In genomic region chr16:24507927-24508540, GRCm38 (mm10) we compare ENCODE assay signal across 27 mouse cellular contexts.
DNase-seq lines count a peak whose midpoint lies in the region; ATAC-seq and TF ChIP-seq lines count a peak whose summit lies in the region.
"Had no signal": no experiment of that assay in that cellular context is flagged by ENCODE, and none has a peak within 500 bp of the region (broad histone marks: within the 10 kb centered on the region; RNA-seq: fewer than 3 reads in every experiment).

No protein-coding gene starts in this region.

- H3K27me3 ChIP-seq in C2C12 (ENCODE audit: control insufficient read depth, insufficient read depth, insufficient read length) = no peaks in the 10 kb centered on the region
- H3K27me3 ChIP-seq: heart, embryonic 15.5 days; intestine, embryonic 15.5 days; limb, embryonic 15.5 days; liver, embryonic 13.5 days; neural tube, embryonic 15.5 days had no signal

- H3K79me3 ChIP-seq in C2C12 (ENCODE audit: low read depth) = peaks cover 47% of the 10 kb centered on the region

- H3K4me3 ChIP-seq in C2C12 (ENCODE audit: insufficient read depth, poor library complexity, severe bottlenecking) = no peak overlapping the region
- H3K4me3 ChIP-seq: heart, embryonic 10.5 days; heart, embryonic 15.5 days; intestine, embryonic 15.5 days; limb, embryonic 10.5 days; limb, embryonic 15.5 days; liver, embryonic 13.5 days; neural tube, embryonic 15.5 days had no signal

- TF ChIP-seq CTCF in C2C12 (IDR thresholded peaks at IDR 0.05; ENCODE audit: control insufficient read depth, insufficient read depth, insufficient read length) = no peak

- peak overlapping the region; percentile 13 for H3ac ChIP-seq in C2C12 (ENCODE audit: control insufficient read depth, insufficient read length, low read depth)

- no peaks in the 10 kb centered on the region for H3K36me3 ChIP-seq in C2C12 (ENCODE audit: control insufficient read depth, insufficient read depth)
- H3K36me3 ChIP-seq: heart, embryonic 10.5 days; heart, embryonic 15.5 days; intestine, embryonic 15.5 days; limb, embryonic 10.5 days; limb, embryonic 15.5 days; liver, embryonic 13.5 days; neural tube, embryonic 15.5 days had no signal

- DNase-seq in heart, adult 11 months = peak; percentile 36
- DNase-seq in heart, adult 9 months (ENCODE audit: low spot score in 2 of 2) = no peak
- peak; percentile 64 for DNase-seq in adrenal gland, postnatal 10 days
- DNase-seq in induced T-regulatory cell, adult 2 months (ENCODE audit: low read depth) = peak; percentile 25
- no peak for DNase-seq in adipocyte (ENCODE audit: low spot score)
- DNase-seq in layer of hippocampus, postnatal 14 days (ENCODE audit: low spot score in 2 of 2) = no peak
- DNase-seq: B cell, adult 2 months; cerebellum, adult 9-10 months; cerebellum, postnatal 36 days; kidney, adult 9 months; kidney, postnatal 10 days; liver, embryonic 13.5 days; lung, adult 18-20 months; lung, postnatal 10 days; midbrain, embryonic 14.5 days; right cerebral cortex, adult 18-20 months; right cerebral cortex, postnatal 4 days had no signal

- peaks cover 100% of the 10 kb centered on the region for H3K79me2 ChIP-seq in C2C12 (ENCODE audit: control insufficient read depth, insufficient read depth)

- ATAC-seq in granulocyte monocyte progenitor cell, adult 5-6 weeks (replicated peaks; ENCODE audit: poor library complexity, severe bottlenecking) = no peak
- ATAC-seq: forebrain, embryonic 14.5 days; hindbrain, embryonic 16.5 days; intestine, embryonic 15.5 days had no signal

TF ChIP-seq in C2C12, 6 proteins besides CTCF, POLR2A, EP300 and RAD21:
- no peak for TF ChIP-seq CEBPB (IDR thresholded peaks at IDR 0.05; ENCODE audit: low read depth)
- TF ChIP-seq MAX (IDR thresholded peaks at IDR 0.05) = peak; percentile 53
- peak; percentile 21 for TF ChIP-seq FOSL1 (IDR thresholded peaks at IDR 0.05; ENCODE audit: insufficient read depth, low read length, poor library complexity, severe bottlenecking)

Comparison
In these comparisons a context has a peak if more than half of its experiments do, and no peak if none do; other contexts are left out.
1. DNase-seq: peak in heart, adult 11 months (single experiment), adrenal gland, postnatal 10 days (single experiment) and induced T-regulatory cell, adult 2 months (single experiment); none in heart, adult 9 months (0 of 2), adipocyte (single experiment) and layer of hippocampus, postnatal 14 days (0 of 2).